Mouse (Mus musculus) myocyte (in vitro differentiated cells): ENCODE measurements around the gene Gm42674.

Experiments
- MYOG ChIP-seq, 3 experiments: IDR thresholded peaks; one replicate each; pipeline ENCODE4 v1.6.1; 2011; ENCODE audit warnings: control low read depth in 2 of 3, low read depth in 2 of 3, mild to moderate bottlenecking in 2 of 3; ENCODE audit not compliant: insufficient read length in 2 of 3, control insufficient read depth in 1 of 3, insufficient read depth in 1 of 3
- POLR2A ChIP-seq: IDR thresholded peaks from one replicate; pipeline ENCODE4 v1.6.1; 2011; ENCODE audit warnings: low read depth, mild to moderate bottlenecking, control low read depth, moderate library complexity; ENCODE audit not compliant: insufficient read length
- USF1 ChIP-seq: IDR thresholded peaks from one replicate; pipeline ENCODE4 v1.6.1; 2011; ENCODE audit warnings: low read depth, mild to moderate bottlenecking, control low read depth, moderate library complexity

DNA sequence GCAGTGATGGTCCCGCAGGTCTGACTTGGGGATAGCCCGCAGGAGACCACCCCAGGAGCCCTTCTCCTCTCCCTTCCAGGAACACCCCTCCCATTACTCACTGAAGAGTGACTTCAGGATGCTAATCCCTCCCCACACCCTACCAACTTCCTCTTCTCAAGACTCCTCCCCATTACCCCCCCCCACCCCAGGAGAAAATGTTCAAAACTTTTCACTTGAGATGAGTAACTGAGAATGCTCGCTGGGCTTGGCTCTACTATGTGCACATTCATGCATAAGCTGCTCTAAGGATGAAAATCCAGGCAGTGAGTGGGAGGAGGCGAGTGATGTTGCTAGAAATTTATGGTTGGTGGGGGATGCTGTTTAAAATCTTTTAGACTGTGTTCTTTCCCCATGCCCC, 10.4 kb downstream of the Gm42674 start:
- no peak for TF ChIP-seq POLR2A
- TF ChIP-seq MYOG (IDR thresholded peaks at IDR 0.05; ENCODE audit: control insufficient read depth in 1 of 3, insufficient read depth in 1 of 3, insufficient read length in 2 of 3, low read depth in 2 of 3), result no peak
- no peak for TF ChIP-seq USF1
